Mouse (Mus musculus) hindlimb bud, embryonic 11.5 days (tissue): ENCODE data around the gene Rhox7b.
"Not testable (repeated sequence)": the region's sequence is repeated elsewhere in the genome, so short reads cannot be mapped to it uniquely, and the experiment has no call there.

ENCODE experiments used
- DNase-seq: peaks from one replicate; pipeline ENCODE4 v3.0.0-alpha.2; 2012; ENCODE audit warnings: low read depth, low spot score; ENCODE audit errors: extremely low spot score

The Rhox7b gene

GRCm38 (mm10) chrX:37897132-37897531 lies at the start of gene Rhox7b:
Gene Rhox7b, minus strand, starts transcription at chrX:37897232.
- not testable (repeated sequence) for DNase-seq

- DNase-seq: no peak
Measured at GRCm38 (mm10) chrX:37916311-37916710, 19.3 kb upstream of the Rhox7b start.

GRCm38 (mm10) chrX:37908581-37908980 lies 11.5 kb upstream of the Rhox7b start:
- no peak for DNase-seq

GRCm38 (mm10) chrX:37903727-37904126 lies 6.7 kb upstream of the Rhox7b start:
- DNase-seq: no peak

- DNase-seq: not testable (repeated sequence)
Measured at GRCm38 (mm10) chrX:37901670-37902069, 4.6 kb upstream of the Rhox7b start, which contains the start of gene Rhox9. Gene Rhox9, minus strand, starts transcription at chrX:37901770.

- DNase-seq: no peak
Measured at GRCm38 (mm10) chrX:37878844-37879243, 18.2 kb downstream of the Rhox7b start, which contains the start of gene Rhox8. Gene Rhox8, minus strand, starts transcription at chrX:37878944.

GRCm38 (mm10) chrX:37871641-37872040 lies 25.4 kb downstream of the Rhox7b start:
- no peak for DNase-seq
